Mouse (Mus musculus) heart, embryonic 13.5 days (tissue): ENCODE data around the gene Nfib. TPM values are rescaled to one million over a fixed set of nuclear protein-coding genes. Genes with fewer than 3 reads are reported as not detected.

Source experiments
- ATAC-seq: fragments of 200-750 bp; cut with Nextera tagmentation; 2 replicates; pipeline ENCODE4 v1.8.0; 2017; ENCODE audit warnings: moderate TSS enrichment; ENCODE audit not compliant: insufficient number of reproducible peaks, low FRiP score, low TSS enrichment; ENCODE audit errors: extremely low read depth
- H3K27ac ChIP-seq: fragments of 300-500 bp; sonication (generic); replicated peaks from 2 replicates; pipeline ENCODE4 v1.5.1; 2015; ENCODE audit warnings: moderate library complexity, mild to moderate bottlenecking, inconsistent platforms
- H3K27me3 ChIP-seq: fragments of 300-500 bp; sonication (generic); replicated peaks from 2 replicates; pipeline ENCODE4 v1.6.1; 2015; ENCODE audit warnings: mild to moderate bottlenecking, inconsistent platforms
- H3K36me3 ChIP-seq: fragments of 300-500 bp; sonication (generic); 2 replicates; pipeline ENCODE4 v1.6.1; 2015; ENCODE audit warnings: mild to moderate bottlenecking, inconsistent platforms
- H3K4me1 ChIP-seq: fragments of 300-500 bp; sonication (generic); 2 replicates; pipeline ENCODE4 v1.6.1; 2015; ENCODE audit warnings: inconsistent platforms
- H3K4me2 ChIP-seq: fragments of 300-500 bp; sonication (generic); 2 replicates; pipeline ENCODE4 v1.6.1; 2015; ENCODE audit warnings: inconsistent platforms, mild to moderate bottlenecking, moderate library complexity
- H3K4me3 ChIP-seq: fragments of 300-500 bp; sonication (generic); 2 replicates; pipeline ENCODE4 v1.5.1; 2015; ENCODE audit warnings: moderate library complexity, mild to moderate bottlenecking, inconsistent platforms
- H3K9ac ChIP-seq: fragments of 300-500 bp; sonication (generic); 2 replicates; pipeline ENCODE4 v1.6.1; 2015; ENCODE audit warnings: inconsistent platforms, mild to moderate bottlenecking, moderate library complexity
- H3K9me3 ChIP-seq: fragments of 300-500 bp; sonication (generic); 2 replicates; pipeline ENCODE4 v1.6.1; 2016; ENCODE audit warnings: inconsistent platforms
- WGBS: fragments of 180-500 bp; shearing (Covaris S2); methylation state at CpG from one replicate; pipeline ENCODE4 v1.1.7; 2015; ENCODE audit warnings: mixed read lengths; 5-methylcytosine and 5-hydroxymethylcytosine counted together
- polyA plus RNA-seq: library from polyadenylated mRNA; unstranded; fragments of >200 nt; fragmentation: Nextera tagmentation; extraction: Ambion mirVana; gene quantifications from 2 replicates; pipeline ENCODE4 v1.2.1, GENCODE M21; 2015

Gene Nfib
- polyA plus RNA-seq, 1 experiment from 2014 or later: 53.0 TPM

DNA sequence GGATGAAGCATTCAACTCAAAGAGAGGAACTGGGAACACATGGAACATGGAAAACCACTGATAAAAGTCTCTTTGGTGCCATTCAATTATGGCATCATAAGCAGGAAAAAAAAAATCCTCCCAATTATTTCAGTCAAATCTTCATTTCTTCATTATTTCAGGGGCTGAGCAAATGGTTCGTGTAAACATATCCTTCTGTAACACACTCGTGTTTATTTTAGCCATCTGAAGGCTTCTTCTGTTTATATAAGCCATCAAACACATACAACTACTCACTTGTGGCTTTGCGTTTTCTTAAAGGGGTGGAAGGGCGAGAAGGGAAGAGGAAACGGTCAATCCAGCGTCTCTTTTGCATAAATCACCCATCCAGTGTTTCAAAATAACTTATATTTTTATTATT lies 399.5 kb downstream of the Nfib start:
- WGBS: 59% methylated on average over 6 of the region's 6 CpGs
- no peak overlapping the region for H3K4me2 ChIP-seq
- H3K4me3 ChIP-seq: no peak overlapping the region
- peaks cover 60% of the 10 kb centered on the region for H3K36me3 ChIP-seq
- no peak for ATAC-seq
- no peaks in the 10 kb centered on the region for H3K27me3 ChIP-seq
- peak overlapping the region; percentile 94 for H3K27ac ChIP-seq
- 0 out of 2 replicates have a peak, but pooled peaks cover 5% of the 10 kb centered on the region for H3K9me3 ChIP-seq
- H3K9ac ChIP-seq: no peak overlapping the region
- H3K4me1 ChIP-seq: peaks cover 50% of the 10 kb centered on the region

DNA sequence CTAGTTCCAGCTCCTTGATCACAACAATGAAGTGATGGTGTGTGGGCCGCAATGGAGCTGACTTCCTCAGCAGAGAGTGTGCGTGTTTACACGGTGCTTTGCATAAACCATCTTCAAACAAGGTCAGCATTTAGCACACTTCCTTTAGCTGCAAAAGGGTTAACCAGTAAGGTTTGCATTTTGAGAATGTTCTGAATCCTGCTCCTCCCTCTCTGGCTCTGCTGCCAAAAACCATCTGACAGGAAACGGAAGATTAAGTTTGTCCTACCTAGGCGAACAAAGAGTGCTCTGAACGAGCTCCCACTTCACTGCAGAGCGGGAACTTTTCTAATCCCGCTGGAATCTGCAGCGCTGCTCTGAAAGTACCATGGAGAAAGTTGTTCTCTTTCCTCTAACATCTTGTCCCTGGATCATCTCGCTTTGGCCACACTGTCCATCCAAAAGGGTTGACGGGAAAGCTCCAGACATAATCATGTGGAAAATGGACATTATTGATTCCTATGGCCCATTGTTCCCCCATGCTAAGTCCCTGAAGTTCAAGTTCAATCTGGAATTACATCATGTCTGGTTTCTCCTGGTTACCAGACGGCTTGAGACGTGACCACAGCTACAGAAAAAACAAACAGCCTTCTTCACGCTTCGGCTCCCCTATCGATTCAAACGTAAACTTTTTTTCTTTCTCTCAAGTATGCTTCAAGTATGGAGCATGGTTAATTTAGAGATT lies 401.2 kb downstream of the Nfib start:
- peak overlapping the region; percentile 53 for H3K4me2 ChIP-seq

DNA sequence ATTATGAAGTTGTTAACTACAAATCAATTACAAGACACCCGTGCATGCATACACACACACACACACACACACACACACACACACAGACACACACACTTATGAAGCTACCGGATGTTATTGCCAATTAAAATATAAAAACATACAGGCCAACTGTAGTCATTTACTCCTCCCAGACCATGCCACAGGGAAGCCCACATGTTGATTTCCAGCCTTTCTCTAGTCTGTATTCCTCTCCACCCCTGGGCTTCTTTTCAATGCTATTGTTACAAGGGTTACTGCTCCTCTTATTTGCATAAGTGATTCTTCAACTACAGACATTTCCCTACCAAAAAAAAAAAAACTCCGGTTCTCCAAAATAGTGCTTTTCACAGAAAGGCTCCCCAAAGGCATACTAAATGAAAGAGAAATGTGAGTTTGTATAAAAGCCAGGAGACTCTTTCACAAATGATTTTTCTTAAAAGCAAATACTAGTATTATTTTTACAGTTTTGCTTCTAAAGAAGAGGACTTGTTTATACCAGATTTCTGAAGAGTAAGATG lies 402.1 kb downstream of the Nfib start:
- ATAC-seq: no peak

More for the DNA sequence above, 401.2 kb downstream of the Nfib start:
- ATAC-seq: no peak
- Histone ChIP-seq H3K36me3 (peaks cover 60% of the 10 kb centered on the region), H3K4me3 (0 out of 2 replicates have a peak overlapping the region, but pooled peaks have one; percentile 10), H3K27ac (peak overlapping the region; percentile 94), H3K9me3 (0 out of 2 replicates have a peak, but pooled peaks cover 5% of the 10 kb centered on the region), H3K4me1 (peaks cover 45% of the 10 kb centered on the region), H3K27me3 (no peaks in the 10 kb centered on the region), H3K9ac (peak overlapping the region; percentile 66; the same call in 1 of the 2 replicates)
- WGBS: 20% methylated on average over 17 of the region's 17 CpGs

DNA sequence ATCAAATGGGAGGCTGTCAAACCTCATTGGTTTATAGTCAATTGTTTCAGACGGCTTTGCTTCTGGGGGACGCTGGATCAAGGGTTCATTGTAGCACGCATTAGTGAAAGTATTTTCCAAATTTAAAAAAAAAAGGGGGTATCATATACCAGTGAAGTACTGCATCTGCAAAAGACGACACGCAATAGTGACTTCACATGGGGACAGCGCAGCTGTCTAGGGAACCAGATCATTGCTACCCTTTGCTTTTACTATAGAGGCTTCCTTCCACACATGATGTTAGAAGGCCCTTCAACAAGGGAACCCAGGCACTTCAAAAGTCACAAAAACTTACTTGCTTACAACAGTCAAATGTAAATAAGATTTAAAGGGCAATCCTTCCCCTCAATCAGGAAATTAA lies 402.6 kb downstream of the Nfib start:
- H3K36me3 ChIP-seq: peaks cover 51% of the 10 kb centered on the region
- H3K27me3 ChIP-seq: no peaks in the 10 kb centered on the region
- no peaks in the 10 kb centered on the region for H3K9me3 ChIP-seq
- H3K4me3 ChIP-seq: no peak overlapping the region
- H3K4me1 ChIP-seq: peaks cover 45% of the 10 kb centered on the region
- H3K4me2 ChIP-seq: no peak overlapping the region
- ATAC-seq: no peak
- 93% methylated on average over 6 of the region's 6 CpGs for WGBS
- no peak overlapping the region for H3K9ac ChIP-seq
- H3K27ac ChIP-seq: no peak overlapping the region

More for the DNA sequence above, 402.1 kb downstream of the Nfib start:
- Histone ChIP-seq H3K4me3 (no peak overlapping the region), H3K9me3 (no peaks in the 10 kb centered on the region), H3K27me3 (no peaks in the 10 kb centered on the region), H3K9ac (no peak overlapping the region), H3K4me2 (no peak overlapping the region), H3K4me1 (peaks cover 45% of the 10 kb centered on the region), H3K36me3 (peaks cover 56% of the 10 kb centered on the region), H3K27ac (peak overlapping the region; percentile 94)
- WGBS: 77% methylated on average over 3 of the region's 3 CpGs

DNA sequence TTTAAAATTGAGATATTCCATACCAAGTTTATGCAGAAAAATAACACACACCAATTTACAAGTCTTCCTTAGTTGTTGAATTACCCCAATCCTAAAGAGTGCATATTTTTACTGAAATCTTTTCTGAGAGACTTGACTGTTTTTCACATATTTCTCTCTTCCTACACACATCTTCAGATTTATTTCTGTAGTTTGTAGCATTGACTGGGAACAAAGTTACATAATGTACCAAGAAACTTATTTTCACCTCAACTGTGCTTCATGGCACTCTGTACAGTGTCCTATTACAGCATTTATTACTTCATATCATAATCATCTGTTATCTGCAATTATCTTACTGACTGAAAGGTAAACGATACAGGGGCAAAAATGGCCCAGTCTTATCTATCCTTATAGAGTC lies 406.9 kb downstream of the Nfib start:
- Histone ChIP-seq H3K27ac (no peak overlapping the region), H3K9me3 (no peaks in the 10 kb centered on the region), H3K4me3 (no peak overlapping the region), H3K4me1 (0 out of 2 replicates have a peak, but pooled peaks cover 8% of the 10 kb centered on the region), H3K36me3 (peaks cover 52% of the 10 kb centered on the region), H3K27me3 (no peaks in the 10 kb centered on the region), H3K4me2 (no peak overlapping the region), H3K9ac (no peak overlapping the region)
- ATAC-seq: no peak
- 65% methylated on average over 1 of the region's 1 CpGs for WGBS

DNA sequence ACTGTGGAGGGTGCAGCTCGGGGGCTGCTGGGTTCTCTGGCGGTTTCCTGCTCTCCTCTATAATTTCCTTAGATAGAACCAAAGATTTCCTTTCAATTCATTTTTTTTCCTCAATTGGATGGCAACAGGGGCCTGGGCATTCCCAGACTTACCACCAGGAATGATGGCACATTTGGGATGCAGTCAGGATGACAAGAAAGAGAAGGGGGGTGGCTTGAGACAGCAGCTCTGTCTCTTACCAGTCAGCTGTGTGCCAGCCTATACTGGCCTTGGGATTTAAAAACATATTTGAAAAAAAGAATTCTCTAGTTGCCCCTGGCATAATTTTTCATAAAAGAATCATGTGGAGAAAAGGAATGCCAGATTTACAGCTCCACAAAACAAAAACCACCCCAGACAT lies 408.0 kb downstream of the Nfib start:
- no peak overlapping the region for H3K4me3 ChIP-seq
- ATAC-seq: no peak
- H3K36me3 ChIP-seq: peaks cover 58% of the 10 kb centered on the region

DNA sequence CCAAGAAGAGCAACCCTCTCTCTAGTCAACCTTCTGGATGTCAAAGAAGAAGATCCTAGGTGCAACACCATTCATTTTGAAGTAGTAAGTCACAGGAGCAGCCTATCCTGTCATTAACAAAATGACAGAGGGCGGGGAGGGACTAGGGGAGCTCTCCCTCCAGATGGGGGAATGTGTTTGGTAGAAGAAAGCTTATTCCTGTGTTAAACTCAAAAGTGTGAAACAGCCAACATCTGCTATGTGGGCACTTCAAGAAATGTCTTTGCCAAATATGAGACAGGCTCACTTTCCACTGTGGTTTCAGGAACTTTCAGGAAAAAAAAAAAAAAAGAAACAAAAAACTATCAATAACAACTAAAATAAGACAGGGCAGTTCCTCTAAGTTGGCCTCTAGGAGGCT lies 411.5 kb downstream of the Nfib start:
- Histone ChIP-seq H3K9me3 (no peaks in the 10 kb centered on the region), H3K4me1 (peaks cover 13% of the 10 kb centered on the region; the same call in 1 of the 2 replicates), H3K4me2 (no peak overlapping the region), H3K27me3 (no peaks in the 10 kb centered on the region), H3K4me3 (no peak overlapping the region), H3K36me3 (peaks cover 54% of the 10 kb centered on the region), H3K9ac (no peak overlapping the region), H3K27ac (no peak overlapping the region)
- ATAC-seq: no peak
- 88% methylated on average over 1 of the region's 1 CpGs for WGBS

More for the DNA sequence above, 408.0 kb downstream of the Nfib start:
- Histone ChIP-seq H3K27me3 (no peaks in the 10 kb centered on the region), H3K9me3 (no peaks in the 10 kb centered on the region), H3K4me1 (0 out of 2 replicates have a peak, but pooled peaks cover 5% of the 10 kb centered on the region), H3K27ac (no peak overlapping the region), H3K4me2 (no peak overlapping the region), H3K9ac (no peak overlapping the region)
- WGBS: 83% methylated on average over 2 of the region's 2 CpGs

DNA sequence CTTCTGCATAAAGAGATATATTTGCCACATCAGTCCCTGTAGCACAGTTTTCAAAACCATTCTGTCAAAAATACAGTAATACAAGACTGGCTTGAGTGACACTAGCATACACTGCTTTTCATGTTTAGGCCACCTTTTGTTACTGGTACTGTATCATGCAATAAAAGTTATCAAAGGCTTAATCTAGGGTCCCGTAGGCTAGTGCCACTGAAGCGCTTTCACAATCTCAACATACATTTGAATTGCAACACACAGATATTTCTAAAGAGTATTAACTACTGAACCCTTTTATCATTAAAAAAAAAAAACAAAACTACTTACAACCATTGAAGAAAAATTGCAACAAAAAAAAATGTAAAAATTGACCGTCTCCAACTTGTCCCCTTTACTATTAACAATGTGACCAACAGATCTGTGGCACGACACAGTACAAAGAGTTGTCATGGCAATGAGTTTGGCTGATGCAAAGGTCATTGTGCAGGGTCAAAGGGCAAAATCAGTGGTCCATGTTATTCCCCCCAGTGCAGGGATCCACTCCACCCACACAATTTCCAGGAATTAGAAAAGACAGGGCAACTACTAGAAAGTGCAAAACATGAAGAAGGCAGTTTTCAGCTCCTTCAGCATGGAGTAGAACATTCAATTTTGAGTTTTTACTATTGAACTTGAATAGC lies 414.2 kb downstream of the Nfib start:
- peaks cover 50% of the 10 kb centered on the region for H3K36me3 ChIP-seq
- peaks cover 13% of the 10 kb centered on the region; the same call in 1 of the 2 replicates for H3K4me1 ChIP-seq
- H3K27ac ChIP-seq: no peak overlapping the region
- no peaks in the 10 kb centered on the region for H3K9me3 ChIP-seq
- no peaks in the 10 kb centered on the region for H3K27me3 ChIP-seq
- no peak overlapping the region for H3K9ac ChIP-seq
- H3K4me2 ChIP-seq: no peak overlapping the region
- H3K4me3 ChIP-seq: no peak overlapping the region
- 81% methylated on average over 4 of the region's 4 CpGs for WGBS
- ATAC-seq: no peak

DNA sequence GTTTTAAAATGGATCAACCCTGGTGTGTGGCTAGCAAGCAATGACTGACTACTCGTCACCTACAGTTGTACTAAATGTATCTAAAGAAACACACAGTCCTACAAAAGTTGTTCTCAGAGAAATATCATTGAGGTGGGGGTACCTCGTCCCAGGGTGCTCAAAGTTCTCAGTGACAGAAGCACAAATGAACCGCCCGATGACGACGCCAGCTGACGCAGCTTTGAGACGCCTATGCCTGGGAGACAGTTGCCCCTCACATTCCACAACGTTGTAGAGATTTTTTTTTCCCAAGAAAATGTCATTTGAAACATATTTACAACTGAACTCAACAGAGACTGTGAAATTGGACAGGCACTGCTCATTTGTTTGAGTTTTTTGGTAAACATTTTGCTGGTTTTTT lies 414.9 kb downstream of the Nfib start:
- Histone ChIP-seq H3K27me3 (no peaks in the 10 kb centered on the region), H3K9me3 (no peaks in the 10 kb centered on the region), H3K4me1 (peaks cover 13% of the 10 kb centered on the region; the same call in 1 of the 2 replicates), H3K9ac (no peak overlapping the region), H3K4me2 (no peak overlapping the region), H3K36me3 (peaks cover 52% of the 10 kb centered on the region), H3K27ac (no peak overlapping the region), H3K4me3 (no peak overlapping the region)
- ATAC-seq: no peak
- WGBS: 79% methylated on average over 9 of the region's 9 CpGs

DNA sequence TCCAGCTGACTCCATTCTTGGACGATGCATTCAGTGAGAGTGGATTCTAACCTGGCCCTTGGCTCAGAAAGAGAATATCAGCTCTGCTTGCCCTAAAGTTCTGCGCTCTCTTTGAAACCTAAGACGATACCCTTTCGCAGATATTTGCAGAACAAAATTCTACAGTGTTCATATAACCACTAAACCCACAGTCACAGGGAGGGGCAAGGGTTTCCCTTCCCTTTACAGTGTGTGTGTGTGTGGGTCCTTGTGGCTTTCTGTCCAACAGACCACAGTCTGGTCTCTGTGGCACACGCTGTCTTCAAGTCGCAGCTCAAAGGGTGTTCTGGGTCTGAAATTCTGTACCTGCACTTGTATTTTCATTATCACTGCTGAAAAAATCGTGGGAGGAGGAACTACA lies 416.0 kb downstream of the Nfib start:
- Histone ChIP-seq H3K27ac (peak overlapping the region; percentile 39; the same call in 1 of the 2 replicates), H3K9me3 (no peaks in the 10 kb centered on the region), H3K4me2 (no peak overlapping the region), H3K27me3 (no peaks in the 10 kb centered on the region), H3K9ac (no peak overlapping the region), H3K4me3 (no peak overlapping the region), H3K36me3 (peaks cover 50% of the 10 kb centered on the region), H3K4me1 (peaks cover 13% of the 10 kb centered on the region; the same call in 1 of the 2 replicates)
- 63% methylated on average over 7 of the region's 7 CpGs for WGBS
- no peak for ATAC-seq

DNA sequence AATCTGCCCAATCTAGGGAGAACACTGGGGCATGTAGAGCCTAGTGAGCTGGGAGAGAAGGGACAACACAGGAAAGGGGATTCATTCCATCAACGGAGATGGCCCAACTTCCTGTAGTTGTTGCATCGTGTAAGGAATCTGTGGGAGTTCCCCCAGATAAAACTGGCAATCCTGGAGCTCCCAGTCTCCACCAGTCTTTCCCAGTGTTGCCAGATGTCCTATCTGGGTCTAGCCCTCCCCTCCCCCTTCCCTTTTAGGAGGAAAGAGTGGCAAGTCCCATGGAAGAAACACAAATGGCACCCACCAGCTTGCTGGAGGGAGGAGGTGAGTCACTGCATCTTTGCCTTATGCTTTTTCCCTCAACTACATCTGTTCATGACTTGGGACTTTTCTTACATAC lies 417.4 kb downstream of the Nfib start:
- Histone ChIP-seq H3K36me3 (peaks cover 35% of the 10 kb centered on the region), H3K4me1 (peaks cover 11% of the 10 kb centered on the region; the same call in 1 of the 2 replicates), H3K27me3 (no peaks in the 10 kb centered on the region), H3K9me3 (no peaks in the 10 kb centered on the region), H3K27ac (no peak overlapping the region; the same call in 1 of the 2 replicates), H3K4me2 (no peak overlapping the region), H3K4me3 (no peak overlapping the region), H3K9ac (no peak overlapping the region)
- WGBS: 67% methylated on average over 2 of the region's 2 CpGs
- ATAC-seq: no peak
